Mouse (Mus musculus) neural tube, embryonic 12.5 days (tissue): Measurements from ENCODE around the gene Cd5l. TPM values are rescaled to one million over a fixed set of nuclear protein-coding genes. Genes with fewer than 3 reads are reported as not detected.
"Not testable (repeated sequence)": the region's sequence is repeated elsewhere in the genome, so short reads cannot be mapped to it uniquely, and the experiment has no call there.

Experiments used
- ATAC-seq: fragments of 200-750 bp; cut with Nextera tagmentation; 2 replicates; pipeline ENCODE4 v1.8.0; 2017; ENCODE audit warnings: low read depth, mild to moderate bottlenecking, moderate TSS enrichment, moderate library complexity; ENCODE audit not compliant: low FRiP score
- H3K27ac ChIP-seq: fragments of 300-500 bp; sonication (generic); 2 replicates; pipeline ENCODE4 v1.5.1; 2016
- H3K27me3 ChIP-seq: fragments of 300-500 bp; sonication (generic); replicated peaks from 2 replicates; pipeline ENCODE4 v1.6.1; 2016; ENCODE audit warnings: mild to moderate bottlenecking
- H3K36me3 ChIP-seq: fragments of 300-500 bp; sonication (generic); 2 replicates; pipeline ENCODE4 v1.6.1; 2016; ENCODE audit warnings: mild to moderate bottlenecking
- H3K4me1 ChIP-seq: fragments of 300-500 bp; sonication (generic); 2 replicates; pipeline ENCODE4 v1.6.1; 2016
- H3K4me2 ChIP-seq: fragments of 300-500 bp; sonication (generic); replicated peaks from 2 replicates; pipeline ENCODE4 v1.6.1; 2016; ENCODE audit warnings: mild to moderate bottlenecking
- H3K4me3 ChIP-seq: fragments of 300-500 bp; sonication (generic); 2 replicates; pipeline ENCODE4 v1.5.1; 2016
- H3K9ac ChIP-seq: fragments of 300-500 bp; sonication (generic); 2 replicates; pipeline ENCODE4 v1.6.1; 2016; ENCODE audit warnings: mild to moderate bottlenecking
- H3K9me3 ChIP-seq: fragments of 300-500 bp; sonication (generic); 2 replicates; pipeline ENCODE4 v1.6.1; 2016; ENCODE audit warnings: mild to moderate bottlenecking
- WGBS: fragments of 180-500 bp; shearing (Covaris S2); methylation state at CpG from one replicate; pipeline ENCODE4 v1.1.7; 2016; 5-methylcytosine and 5-hydroxymethylcytosine counted together
- polyA plus RNA-seq: library from polyadenylated mRNA; unstranded; fragments of >200 nt; fragmentation: Nextera tagmentation; extraction: Ambion mirVana; gene quantifications from 2 replicates; pipeline ENCODE4 v1.2.1, GENCODE M21; 2016

Cd5l gene
- polyA plus RNA-seq, 1 experiment from 2014 or later, result 0.09 TPM

DNA sequence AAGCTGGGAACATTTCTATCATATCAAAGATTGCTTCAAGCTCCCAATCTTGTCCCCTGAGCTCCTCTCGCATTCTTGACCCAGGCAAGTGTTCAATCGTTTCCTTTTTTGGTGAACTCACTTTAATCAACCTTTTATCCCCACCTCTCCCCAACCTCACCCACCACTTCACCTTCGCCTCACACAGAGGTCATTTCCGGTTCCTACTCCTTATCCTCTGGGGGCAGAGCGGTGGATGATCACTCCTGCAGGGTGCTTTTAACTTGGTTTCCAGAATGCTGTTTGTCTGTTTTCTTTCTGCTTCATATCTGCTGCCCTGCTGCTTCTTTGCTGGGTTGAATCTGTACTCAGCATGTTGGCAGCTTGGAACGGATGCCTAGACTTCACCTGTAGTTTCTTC lies 20.0 kb downstream of the Cd5l start:
- no peak for ATAC-seq
- 76% methylated on average over 6 of the region's 6 CpGs for WGBS
- Histone ChIP-seq H3K4me1 (no peaks in the 10 kb centered on the region), H3K4me2 (no peak overlapping the region), H3K9me3 (no peaks in the 10 kb centered on the region), H3K27ac (no peak overlapping the region), H3K36me3 (no peaks in the 10 kb centered on the region), H3K9ac (no peak overlapping the region), H3K4me3 (no peak overlapping the region), H3K27me3 (no peaks in the 10 kb centered on the region)

DNA sequence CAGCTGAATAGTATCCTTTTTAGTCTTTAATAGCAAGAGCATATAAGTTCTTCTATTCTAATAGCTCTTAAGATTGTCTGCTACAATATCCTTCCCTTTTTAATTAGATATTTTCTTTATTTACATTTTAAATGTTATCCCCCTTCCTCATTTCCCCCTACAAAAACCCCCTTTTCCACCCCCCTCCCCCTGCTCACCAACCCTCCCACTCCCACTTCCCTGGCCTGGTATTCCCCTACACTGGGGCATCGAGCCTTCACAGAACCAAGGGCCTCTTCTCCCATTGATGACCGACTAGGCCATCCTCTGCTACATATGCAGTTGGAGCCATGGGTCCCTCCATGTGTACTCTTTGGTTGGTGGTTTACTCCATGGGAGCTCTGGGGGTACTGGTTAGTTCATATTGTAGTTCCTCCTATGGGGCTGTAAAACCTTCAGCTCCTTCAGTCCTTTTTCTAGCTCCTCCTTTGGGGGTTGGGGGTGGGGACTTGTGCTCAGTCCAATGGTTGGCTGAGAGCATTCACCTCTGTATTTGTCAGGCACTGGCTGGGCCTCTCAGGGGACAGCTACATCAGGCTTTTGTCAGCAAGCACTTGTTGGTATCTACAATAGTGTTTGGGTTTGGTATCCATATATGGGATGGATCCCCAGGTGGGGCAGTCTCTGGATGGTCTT lies 22.1 kb downstream of the Cd5l start:
- H3K4me2 ChIP-seq, ATAC-seq, H3K4me1 ChIP-seq, H3K27ac ChIP-seq, H3K9me3 ChIP-seq, H3K4me3 ChIP-seq, H3K9ac ChIP-seq, H3K27me3 ChIP-seq, H3K36me3 ChIP-seq: not testable (repeated sequence)
- 91% methylated on average over 2 of the region's 2 CpGs for WGBS

GRCm38 (mm10) chr3:87381806-87382712 lies 24.4 kb downstream of the Cd5l start:
- H3K4me2 ChIP-seq, result no peak overlapping the region
- ATAC-seq, result no peak
- no peaks in the 10 kb centered on the region for H3K4me1 ChIP-seq
- no peaks in the 10 kb centered on the region for H3K27me3 ChIP-seq
- no peaks in the 10 kb centered on the region for H3K9me3 ChIP-seq
- no peaks in the 10 kb centered on the region for H3K36me3 ChIP-seq
- H3K9ac ChIP-seq, result no peak overlapping the region
- H3K4me3 ChIP-seq, result no peak overlapping the region
- WGBS, result 68% methylated on average over 7 of the region's 7 CpGs
- H3K27ac ChIP-seq, result no peak overlapping the region

- H3K36me3 ChIP-seq, result no peaks in the 10 kb centered on the region
- no peak overlapping the region for H3K4me3 ChIP-seq
- no peak overlapping the region for H3K27ac ChIP-seq
- no peak for ATAC-seq
- whole genome bisulfite sequencing, result 92% methylated on average over 3 of the region's 3 CpGs
- H3K27me3 ChIP-seq, result no peaks in the 10 kb centered on the region
- no peak overlapping the region for H3K9ac ChIP-seq
- no peaks in the 10 kb centered on the region for H3K4me1 ChIP-seq
- H3K9me3 ChIP-seq, result no peaks in the 10 kb centered on the region
- H3K4me2 ChIP-seq, result no peak overlapping the region
Observed at GRCm38 (mm10) chr3:87383308-87383707, 25.6 kb downstream of the Cd5l start.

DNA sequence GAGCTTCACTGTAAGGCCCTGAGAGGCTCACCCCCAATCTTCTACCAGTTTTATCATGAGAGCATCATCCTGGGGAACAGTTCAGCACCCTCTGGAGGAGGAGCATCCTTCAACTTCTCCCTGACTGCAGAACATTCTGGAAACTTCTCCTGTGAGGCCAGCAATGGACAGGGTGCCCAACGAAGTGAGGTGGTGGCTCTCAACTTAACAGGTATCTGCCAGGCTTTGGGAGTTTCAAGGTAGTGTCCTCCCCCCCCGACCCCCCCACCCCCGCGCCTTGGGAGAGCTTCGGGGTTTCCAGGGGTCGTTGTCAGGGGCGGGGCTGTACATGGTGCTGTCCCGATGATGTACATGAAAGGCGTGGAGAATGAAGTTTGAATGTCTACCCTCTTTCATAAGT lies 27.4 kb downstream of the Cd5l start:
- H3K27me3 ChIP-seq, result no peaks in the 10 kb centered on the region
- H3K36me3 ChIP-seq, result no peaks in the 10 kb centered on the region
- H3K27ac ChIP-seq, result no peak overlapping the region
- 86% methylated on average over 9 of the region's 9 CpGs for WGBS
- H3K4me2 ChIP-seq, result no peak overlapping the region
- no peak for ATAC-seq
- H3K9me3 ChIP-seq, result no peaks in the 10 kb centered on the region
- no peak overlapping the region for H3K9ac ChIP-seq
- H3K4me3 ChIP-seq, result no peak overlapping the region
- no peaks in the 10 kb centered on the region for H3K4me1 ChIP-seq

- no peak overlapping the region for H3K4me3 ChIP-seq
- no peak overlapping the region for H3K4me2 ChIP-seq
- no peaks in the 10 kb centered on the region for H3K36me3 ChIP-seq
- no peaks in the 10 kb centered on the region for H3K4me1 ChIP-seq
- H3K9me3 ChIP-seq, result no peaks in the 10 kb centered on the region
- ATAC-seq, result no peak
- no peak overlapping the region for H3K9ac ChIP-seq
- H3K27me3 ChIP-seq, result no peaks in the 10 kb centered on the region
- no peak overlapping the region for H3K27ac ChIP-seq
- 93% methylated on average over 1 of the region's 1 CpGs for WGBS
Observed at GRCm38 (mm10) chr3:87390935-87391334, 33.3 kb downstream of the Cd5l start.

- H3K27ac ChIP-seq, result no peak overlapping the region
- H3K36me3 ChIP-seq, result no peaks in the 10 kb centered on the region
- no peak for ATAC-seq
- WGBS, result 66% methylated on average over 4 of the region's 4 CpGs
- no peaks in the 10 kb centered on the region for H3K27me3 ChIP-seq
- no peaks in the 10 kb centered on the region for H3K9me3 ChIP-seq
- H3K9ac ChIP-seq, result no peak overlapping the region
- H3K4me1 ChIP-seq, result no peaks in the 10 kb centered on the region
- H3K4me3 ChIP-seq, result no peak overlapping the region
- H3K4me2 ChIP-seq, result no peak overlapping the region
Observed at GRCm38 (mm10) chr3:87398809-87399208, 41.1 kb downstream of the Cd5l start.

DNA sequence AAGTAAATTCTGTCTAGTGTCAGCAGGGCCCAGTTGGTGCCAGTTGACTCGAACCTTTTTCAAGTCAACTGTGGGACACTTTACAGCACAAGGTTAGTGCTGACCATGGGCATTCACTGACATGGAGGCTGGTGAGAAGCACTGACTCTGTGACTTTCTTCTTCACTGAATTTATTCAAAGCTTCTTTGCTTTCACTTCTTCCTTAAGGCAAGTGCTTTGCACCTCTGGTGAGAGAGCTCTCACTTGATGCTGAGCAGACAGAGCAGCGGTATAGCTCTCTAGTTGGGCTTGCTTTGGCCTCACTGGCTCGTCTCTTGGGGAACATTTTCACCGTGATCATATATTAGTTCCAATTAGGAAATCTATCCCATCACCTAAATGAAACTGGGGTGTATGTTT lies 42.2 kb downstream of the Cd5l start:
- no peak for ATAC-seq
- Histone ChIP-seq H3K4me1 (no peaks in the 10 kb centered on the region), H3K4me2 (no peak overlapping the region), H3K27me3 (no peaks in the 10 kb centered on the region), H3K9ac (no peak overlapping the region), H3K36me3 (no peaks in the 10 kb centered on the region), H3K27ac (no peak overlapping the region), H3K9me3 (no peaks in the 10 kb centered on the region), H3K4me3 (no peak overlapping the region)
- WGBS, result 88% methylated on average over 4 of the region's 4 CpGs

DNA sequence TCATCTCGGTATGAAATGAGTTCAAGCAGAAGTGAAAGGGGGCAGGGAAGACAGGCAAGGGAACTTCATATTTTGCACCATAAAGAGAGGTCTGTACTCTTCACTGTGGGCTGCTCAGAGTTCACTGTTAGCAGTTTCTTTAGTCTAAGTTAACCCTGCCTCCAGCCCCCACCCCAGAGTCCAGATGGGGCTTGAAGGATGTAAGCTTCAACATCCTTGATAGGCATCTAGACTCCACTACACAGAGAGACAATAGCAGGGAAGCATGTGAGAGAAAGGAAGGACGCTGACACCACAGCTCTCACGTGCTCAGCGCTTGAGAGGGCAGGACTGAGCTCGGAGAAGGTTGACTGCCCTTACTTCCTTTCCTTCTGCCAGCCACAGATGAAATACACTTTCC lies 43.6 kb downstream of the Cd5l start:
- no peaks in the 10 kb centered on the region for H3K9me3 ChIP-seq
- WGBS, result 79% methylated on average over 5 of the region's 5 CpGs
- no peak for ATAC-seq
- no peaks in the 10 kb centered on the region for H3K36me3 ChIP-seq
- H3K4me1 ChIP-seq, result no peaks in the 10 kb centered on the region
- no peak overlapping the region for H3K4me3 ChIP-seq
- no peak overlapping the region for H3K9ac ChIP-seq
- no peak overlapping the region for H3K27ac ChIP-seq
- no peak overlapping the region for H3K4me2 ChIP-seq
- no peaks in the 10 kb centered on the region for H3K27me3 ChIP-seq

GRCm38 (mm10) chr3:87408171-87408570 lies 50.5 kb downstream of the Cd5l start:
- no peak overlapping the region for H3K4me3 ChIP-seq
- no peak overlapping the region for H3K27ac ChIP-seq
- 28% methylated on average over 4 of the region's 4 CpGs for WGBS
- no peak for ATAC-seq
- no peaks in the 10 kb centered on the region for H3K4me1 ChIP-seq
- H3K27me3 ChIP-seq, result no peaks in the 10 kb centered on the region
- H3K36me3 ChIP-seq, result no peaks in the 10 kb centered on the region
- H3K9ac ChIP-seq, result no peak overlapping the region
- no peaks in the 10 kb centered on the region for H3K9me3 ChIP-seq
- H3K4me2 ChIP-seq, result no peak overlapping the region

GRCm38 (mm10) chr3:87409196-87409935 lies 51.7 kb downstream of the Cd5l start:
- H3K4me3 ChIP-seq, result no peak overlapping the region
- H3K36me3 ChIP-seq, result no peaks in the 10 kb centered on the region
- H3K4me1 ChIP-seq, result no peaks in the 10 kb centered on the region
- no peak overlapping the region for H3K27ac ChIP-seq
- no peaks in the 10 kb centered on the region for H3K27me3 ChIP-seq
- no peak for ATAC-seq
- no peak overlapping the region for H3K4me2 ChIP-seq
- H3K9ac ChIP-seq, result no peak overlapping the region
- H3K9me3 ChIP-seq, result no peaks in the 10 kb centered on the region
- 85% methylated on average over 4 of the region's 4 CpGs for WGBS

DNA sequence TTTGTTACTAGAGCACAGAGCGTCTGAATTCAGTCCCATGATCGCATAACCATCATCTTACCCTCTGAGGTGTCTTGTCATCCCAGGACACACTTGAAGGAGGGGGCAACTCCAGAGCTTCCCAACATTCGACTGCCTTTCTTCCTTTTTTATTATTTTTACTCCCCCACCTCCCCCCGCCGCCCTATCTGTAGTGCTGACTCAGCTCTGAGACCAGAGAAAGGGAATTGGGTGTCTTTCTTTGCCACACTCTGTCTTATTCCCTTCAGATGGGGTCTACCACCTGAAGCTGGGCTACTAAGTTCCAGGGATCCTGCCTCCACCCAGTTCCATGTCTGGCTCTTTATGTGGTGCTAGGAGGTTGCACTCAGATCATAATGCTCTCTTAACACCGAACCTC lies 52.9 kb downstream of the Cd5l start:
- H3K27me3 ChIP-seq, result no peaks in the 10 kb centered on the region
- H3K9me3 ChIP-seq, result no peaks in the 10 kb centered on the region
- H3K36me3 ChIP-seq, result no peaks in the 10 kb centered on the region
- H3K4me1 ChIP-seq, result no peaks in the 10 kb centered on the region
- no peak overlapping the region for H3K27ac ChIP-seq
- WGBS, result 87% methylated on average over 6 of the region's 6 CpGs
- no peak overlapping the region; the same call in 1 of the 2 replicates for H3K4me2 ChIP-seq
- no peak for ATAC-seq
- no peak overlapping the region for H3K9ac ChIP-seq
- no peak overlapping the region for H3K4me3 ChIP-seq
